In the genomic region with DNA sequence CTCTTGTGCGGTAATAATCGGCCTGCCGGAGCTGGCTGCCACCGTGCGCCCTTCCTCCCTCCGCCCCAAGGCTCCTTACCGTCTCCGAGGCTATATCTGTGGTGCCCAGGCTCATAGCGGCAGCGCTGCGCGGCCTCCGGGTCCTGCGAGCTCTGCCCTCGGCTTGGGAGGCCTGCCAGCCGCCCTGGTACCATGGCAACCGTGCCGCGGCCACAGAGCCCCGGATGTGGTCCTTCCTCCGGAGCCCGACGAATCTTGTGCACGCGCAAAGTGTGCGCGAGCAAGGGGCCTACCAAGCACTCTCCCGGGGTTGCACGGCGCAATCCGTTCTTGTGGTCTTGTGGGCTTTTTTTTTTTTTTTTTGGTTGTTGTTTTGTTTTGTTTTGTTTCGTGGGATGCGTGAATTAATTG, we compare ENCODE assay signal across 7 mouse cellular contexts. TPM values are rescaled to one million over a fixed set of nuclear protein-coding genes. Genes with fewer than 3 reads are reported as not detected.
DNase-seq lines count a peak whose midpoint lies in the region; ATAC-seq and TF ChIP-seq lines count a peak whose summit lies in the region.

A gene (minus strand): TSS at position 276 of the 411 bp plus-strand sequence.

- peak within 1 kb of the TSS; percentile 89 for H3K4me2 ChIP-seq in intestine, postnatal 0 days (replicated peaks; ENCODE audit: low read depth)
- peak within 1 kb of the TSS; percentile 80 for H3K4me2 ChIP-seq in midbrain, embryonic 13.5 days (replicated peaks)

- peak; percentile 92 for DNase-seq in adrenal gland, adult 8-10 months
- peak; percentile 93 for DNase-seq in embryo, embryonic 9.5 days (ENCODE audit: extremely low spot score)
- no peak for DNase-seq in gonadal fat pad, adult 2 months (ENCODE audit: low read depth)
- peak; percentile 98 for DNase-seq in limb, embryonic 10.5 days (ENCODE audit: low spot score)
- peak; percentile 79 for DNase-seq in spleen, adult 12 weeks (ENCODE audit: low spot score)

- H3K27me3 ChIP-seq in intestine, postnatal 0 days (replicated peaks; ENCODE audit: control insufficient read depth, insufficient read depth, low read length) = no peaks in the 10 kb centered on the region
- H3K27me3 ChIP-seq in limb, embryonic 10.5 days (ENCODE audit: low read depth, poor library complexity, severe bottlenecking) = no peaks in the 10 kb centered on the region
- no peaks in the 10 kb centered on the region for H3K27me3 ChIP-seq in midbrain, embryonic 13.5 days

- no peaks in the 10 kb centered on the region for H3K9me3 ChIP-seq in intestine, postnatal 0 days (ENCODE audit: control insufficient read depth)
- no peaks in the 10 kb centered on the region for H3K9me3 ChIP-seq in limb, embryonic 10.5 days (replicated peaks)
- no peaks in the 10 kb centered on the region for H3K9me3 ChIP-seq in midbrain, embryonic 13.5 days

- peak within 1 kb of the TSS; percentile 54 for H3K9ac ChIP-seq in intestine, postnatal 0 days (ENCODE audit: low read depth, low read length)
- H3K9ac ChIP-seq in midbrain, embryonic 13.5 days (replicated peaks) = peak within 1 kb of the TSS; percentile 91

- peaks cover 1% of the 10 kb centered on the region; the same call in 1 of the 2 replicates for H3K36me3 ChIP-seq in intestine, postnatal 0 days (ENCODE audit: control insufficient read depth, insufficient read depth)
- peaks cover 28% of the 10 kb centered on the region for H3K36me3 ChIP-seq in limb, embryonic 10.5 days
- peaks cover 14% of the 10 kb centered on the region for H3K36me3 ChIP-seq in midbrain, embryonic 13.5 days

- H3K4me1 ChIP-seq in intestine, postnatal 0 days (replicated peaks; ENCODE audit: control insufficient read depth, insufficient read depth, low read length) = 0 out of 2 replicates have a peak, but pooled peaks cover 6% of the 10 kb centered on the region
- peaks cover 51% of the 10 kb centered on the region for H3K4me1 ChIP-seq in limb, embryonic 10.5 days
- H3K4me1 ChIP-seq in midbrain, embryonic 13.5 days (replicated peaks) = peaks cover 57% of the 10 kb centered on the region

- H3K4me3 ChIP-seq in intestine, postnatal 0 days (ENCODE audit: low read depth, low read length) = peak within 1 kb of the TSS; percentile 63
- peak within 1 kb of the TSS; percentile 75 for H3K4me3 ChIP-seq in limb, embryonic 10.5 days
- peak within 1 kb of the TSS; percentile 85 for H3K4me3 ChIP-seq in midbrain, embryonic 13.5 days (replicated peaks)

- no peak; the same call in 1 of the 2 replicates for TF ChIP-seq CTCF in intestine, postnatal 0 days (IDR thresholded peaks at IDR 0.05; ENCODE audit: low read depth)

- H3K27ac ChIP-seq in intestine, postnatal 0 days (ENCODE audit: low read depth, low read length) = peak within 1 kb of the TSS; percentile 60
- H3K27ac ChIP-seq in limb, embryonic 10.5 days = peak within 1 kb of the TSS; percentile 92
- H3K27ac ChIP-seq in midbrain, embryonic 13.5 days = peak within 1 kb of the TSS; percentile 91

- WGBS in intestine, postnatal 0 days = under 1% methylated on average over 33 of the region's 33 CpGs
- WGBS in limb, embryonic 10.5 days = 0% methylated on average over 33 of the region's 33 CpGs
- 0% methylated on average over 33 of the region's 33 CpGs for WGBS in midbrain, embryonic 13.5 days

- peak; percentile 46 for ATAC-seq in intestine, postnatal 0 days
- peak; percentile 80 for ATAC-seq in midbrain, embryonic 13.5 days

RNA-seq across cellular contexts. Expression of the gene that starts here (rescaled TPM):
- total RNA-seq in adrenal gland, adult 8-10 months (2022) = 10 to 100 TPM; 21.0 to 45.5 (median 36.7) TPM
- polyA plus RNA-seq in gonadal fat pad, adult 2 months (2012; rRNA removed) = 13.4 and 14.8 TPM in 2 replicates
- polyA plus RNA-seq in intestine, postnatal 0 days (2015; fragmentation: Nextera tagmentation; extraction: Ambion mirVana) = 5.7 and 7.0 TPM in 2 replicates
- 24.2 and 24.9 TPM in 2 replicates for polyA plus RNA-seq in limb, embryonic 10.5 days (2016; fragmentation: Nextera tagmentation; extraction: Ambion mirVana)
- polyA plus RNA-seq in midbrain, embryonic 13.5 days (2015; fragmentation: Nextera tagmentation; extraction: Ambion mirVana) = 24.4 and 26.0 TPM in 2 replicates
